22 mouse cellular contexts compared by ENCODE assay signal in the genomic region with DNA sequence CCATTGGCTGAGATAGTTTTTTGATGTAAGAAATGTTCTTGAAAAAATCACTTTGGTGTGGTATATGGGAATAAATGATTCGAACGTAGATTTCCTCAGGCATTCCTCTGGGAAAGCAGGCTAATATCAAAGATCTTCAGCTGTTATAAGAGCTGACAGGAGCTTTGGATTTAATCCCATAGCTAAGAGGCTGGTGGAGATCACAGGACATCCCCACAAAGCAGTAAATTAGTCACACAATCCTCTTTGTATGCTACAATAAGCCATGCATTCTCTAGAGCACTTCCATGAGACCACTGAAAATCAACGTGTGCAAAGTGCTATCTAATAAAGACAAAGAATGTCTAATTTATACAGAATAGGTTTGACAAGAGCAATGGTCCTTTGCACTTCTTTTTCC.
DNase-seq lines count a peak whose midpoint lies in the region; ATAC-seq and TF ChIP-seq lines count a peak whose summit lies in the region.
"Had no signal": no experiment of that assay in that cellular context is flagged by ENCODE, and none has a peak within 500 bp of the region (broad histone marks: within the 10 kb centered on the region; RNA-seq: fewer than 3 reads in every experiment).

No protein-coding gene starts in this region.

- no peak overlapping the region for H3K9ac ChIP-seq in embryonic facial prominence, embryonic 14.5 days (ENCODE audit: low read depth, low read length)
- no peak overlapping the region for H3K9ac ChIP-seq in midbrain, embryonic 12.5 days (replicated peaks)
- H3K9ac ChIP-seq in midbrain, postnatal 0 days (replicated peaks; ENCODE audit: low read length, poor library complexity, severe bottlenecking), result no peak overlapping the region
- H3K9ac ChIP-seq: embryonic facial prominence, embryonic 15.5 days; heart, embryonic 12.5 days; hindbrain, embryonic 14.5 days had no signal

- no peak for TF ChIP-seq CTCF in midbrain, postnatal 0 days (IDR thresholded peaks at IDR 0.05)

- no peak overlapping the region for H3K4me2 ChIP-seq in embryonic facial prominence, embryonic 14.5 days (ENCODE audit: low read depth, low read length)
- no peak overlapping the region for H3K4me2 ChIP-seq in midbrain, embryonic 12.5 days (replicated peaks)
- no peak overlapping the region for H3K4me2 ChIP-seq in midbrain, postnatal 0 days (ENCODE audit: low read depth, low read length, poor library complexity, severe bottlenecking)
- H3K4me2 ChIP-seq: embryonic facial prominence, embryonic 15.5 days; heart, embryonic 12.5 days; hindbrain, embryonic 14.5 days had no signal

- WGBS in embryonic facial prominence, embryonic 14.5 days, result 39% methylated on average over 3 of the region's 3 CpGs
- 59% methylated on average over 3 of the region's 3 CpGs for WGBS in embryonic facial prominence, embryonic 10.5 days
- 13% methylated on average over 3 of the region's 3 CpGs for WGBS in midbrain, embryonic 12.5 days
- 9% methylated on average over 3 of the region's 3 CpGs for WGBS in midbrain, postnatal 0 days

- no peaks in the 10 kb centered on the region for H3K36me3 ChIP-seq in embryonic facial prominence, embryonic 14.5 days (ENCODE audit: control insufficient read depth, insufficient read depth, low read length)
- no peaks in the 10 kb centered on the region for H3K36me3 ChIP-seq in embryonic facial prominence, embryonic 10.5 days (replicated peaks)
- no peaks in the 10 kb centered on the region for H3K36me3 ChIP-seq in midbrain, embryonic 12.5 days
- no peaks in the 10 kb centered on the region for H3K36me3 ChIP-seq in midbrain, postnatal 0 days (ENCODE audit: insufficient read depth, low read length)
- H3K36me3 ChIP-seq: embryonic facial prominence, embryonic 15.5 days; forebrain, embryonic 10.5 days; G1E; heart, embryonic 12.5 days; hindbrain, embryonic 10.5 days had no signal

- no peak overlapping the region for H3K4me3 ChIP-seq in embryonic facial prominence, embryonic 14.5 days (ENCODE audit: low read depth, low read length)
- H3K4me3 ChIP-seq in embryonic facial prominence, embryonic 10.5 days, result no peak overlapping the region
- H3K4me3 ChIP-seq in midbrain, embryonic 12.5 days, result no peak overlapping the region
- H3K4me3 ChIP-seq in midbrain, postnatal 0 days (ENCODE audit: low read depth, low read length), result no peak overlapping the region
- H3K4me3 ChIP-seq: embryonic facial prominence, embryonic 15.5 days; erythroblast, embryonic 14.5 days; forebrain, embryonic 10.5 days; heart, embryonic 12.5 days; hindbrain, embryonic 10.5 days had no signal

- ATAC-seq in embryonic facial prominence, embryonic 14.5 days (ENCODE audit: low read depth), result no peak
- ATAC-seq in midbrain, embryonic 12.5 days (ENCODE audit: low FRiP score, low read depth), result peak; percentile 88
- no peak for ATAC-seq in midbrain, postnatal 0 days (ENCODE audit: low FRiP score)
- ATAC-seq: CD4-positive, CD25-positive, alpha-beta regulatory T cell, adult 4 months; forebrain, embryonic 16.5 days had no signal

- intact Hi-C loops in gastrocnemius, postnatal 36 days (cut with DNase I), result no loop called here

- peak; percentile 31 for DNase-seq in embryonic facial prominence, embryonic 14.5 days (ENCODE audit: low spot score)
- no peak for DNase-seq in embryonic facial prominence, embryonic 10.5 days (ENCODE audit: low spot score)
- DNase-seq in midbrain, postnatal 0 days (ENCODE audit: low spot score), result no peak
- DNase-seq in retina, embryonic 14.5 days (ENCODE audit: low spot score), result peak; percentile 6
- no peak for DNase-seq in lung, postnatal 14 days
- DNase-seq in gastrocnemius, postnatal 36 days, result no peak
- DNase-seq: adrenal gland, postnatal 14 days; B cell, adult 2 months; cerebellum, adult 18-20 months; cerebellum, adult 9-11 months; cerebellum, postnatal 36 days; gastrocnemius, postnatal 14 days had no signal

- H3K27me3 ChIP-seq in embryonic facial prominence, embryonic 14.5 days (replicated peaks; ENCODE audit: control insufficient read depth, insufficient read depth, low read length), result no peaks in the 10 kb centered on the region
- no peaks in the 10 kb centered on the region for H3K27me3 ChIP-seq in embryonic facial prominence, embryonic 10.5 days (replicated peaks; ENCODE audit: low read depth, poor library complexity, severe bottlenecking)
- H3K27me3 ChIP-seq in midbrain, embryonic 12.5 days, result no peaks in the 10 kb centered on the region
- H3K27me3 ChIP-seq in midbrain, postnatal 0 days (ENCODE audit: insufficient read depth, low read length), result no peaks in the 10 kb centered on the region
- H3K27me3 ChIP-seq: embryonic facial prominence, embryonic 15.5 days; heart, embryonic 12.5 days had no signal

- no peaks in the 10 kb centered on the region for H3K4me1 ChIP-seq in embryonic facial prominence, embryonic 14.5 days (ENCODE audit: control insufficient read depth, insufficient read depth, low read length)
- H3K4me1 ChIP-seq in embryonic facial prominence, embryonic 10.5 days, result no peaks in the 10 kb centered on the region
- H3K4me1 ChIP-seq in midbrain, embryonic 12.5 days, result no peaks in the 10 kb centered on the region
- H3K4me1 ChIP-seq in midbrain, postnatal 0 days (ENCODE audit: insufficient read depth, low read length), result no peaks in the 10 kb centered on the region
- H3K4me1 ChIP-seq: embryonic facial prominence, embryonic 15.5 days; forebrain, embryonic 10.5 days; heart, embryonic 12.5 days; hindbrain, embryonic 10.5 days had no signal

- peaks cover 8% of the 10 kb centered on the region; the same call in 1 of the 2 replicates for H3K9me3 ChIP-seq in embryonic facial prominence, embryonic 14.5 days (ENCODE audit: control insufficient read depth, low read length)
- 0 out of 2 replicates have a peak, but pooled peaks cover 3% of the 10 kb centered on the region for H3K9me3 ChIP-seq in embryonic facial prominence, embryonic 10.5 days
- 0 out of 2 replicates have a peak, but pooled peaks cover 5% of the 10 kb centered on the region for H3K9me3 ChIP-seq in midbrain, embryonic 12.5 days
- H3K9me3 ChIP-seq in midbrain, postnatal 0 days (ENCODE audit: low read length), result no peaks in the 10 kb centered on the region
- H3K9me3 ChIP-seq: embryonic facial prominence, embryonic 15.5 days; forebrain, embryonic 10.5 days; G1E; heart, embryonic 12.5 days had no signal

- no peak overlapping the region for H3K27ac ChIP-seq in embryonic facial prominence, embryonic 14.5 days (replicated peaks; ENCODE audit: low read depth, low read length)
- H3K27ac ChIP-seq in embryonic facial prominence, embryonic 10.5 days (replicated peaks), result no peak overlapping the region
- no peak overlapping the region for H3K27ac ChIP-seq in midbrain, embryonic 12.5 days (replicated peaks)
- H3K27ac ChIP-seq in midbrain, postnatal 0 days (ENCODE audit: low read depth, low read length), result no peak overlapping the region
- H3K27ac ChIP-seq: embryonic facial prominence, embryonic 15.5 days; forebrain, embryonic 10.5 days; hindbrain, embryonic 10.5 days; hindbrain, embryonic 14.5 days had no signal

Comparison
In these comparisons a context has a peak if more than half of its experiments do, and no peak if none do; other contexts are left out.
1. DNase-seq: peak in embryonic facial prominence, embryonic 14.5 days (single experiment) and retina, embryonic 14.5 days (single experiment); none in embryonic facial prominence, embryonic 10.5 days (single experiment), midbrain, postnatal 0 days (single experiment), lung, postnatal 14 days (single experiment) and gastrocnemius, postnatal 36 days (0 of 2).